Mouse (Mus musculus): Measurements from ENCODE around the gene Cplx3. TPM values are rescaled to one million over a fixed set of nuclear protein-coding genes. Genes with fewer than 3 reads are reported as not detected.

Gene Cplx3
- polyA plus RNA-seq, 1 experiment: 0.47 TPM

GRCm38 (mm10) chr9:57637741-57638322 is 31.8 kb upstream of the Cplx3 start:
- TF ChIP-seq CTCF (conservative IDR thresholded peaks at IDR 0.05; ENCODE audit: insufficient read depth, insufficient read length, low read depth, low read length): no peak
- TF ChIP-seq POLR2A (IDR thresholded peaks at IDR 0.05; ENCODE audit: low read depth, low read length): no peak
- no peaks in the 10 kb centered on the region for H3K27me3 ChIP-seq (replicated peaks; ENCODE audit: control insufficient read depth, insufficient read depth, low read length)
- DNase-seq: peak; percentile 80
- H3K4me3 ChIP-seq (ENCODE audit: insufficient read depth, low read depth, low read length): no peak overlapping the region
- no peaks in the 10 kb centered on the region for H3K36me3 ChIP-seq (ENCODE audit: control insufficient read depth, insufficient read depth, low read length)
- 3% methylated on average over 6 of the region's 6 CpGs for WGBS
- H3K27ac ChIP-seq (ENCODE audit: insufficient read depth, low read depth, low read length): peak overlapping the region; percentile 70
- peaks cover 47% of the 10 kb centered on the region for H3K4me1 ChIP-seq (ENCODE audit: control insufficient read depth, insufficient read depth, low read length)

- Histone ChIP-seq H3K36me3 (ENCODE audit: control insufficient read depth, insufficient read depth, low read length) (no peaks in the 10 kb centered on the region), H3K27ac (ENCODE audit: insufficient read depth, low read depth, low read length) (peak overlapping the region; percentile 52), H3K27me3 (replicated peaks; ENCODE audit: control insufficient read depth, insufficient read depth, low read length) (no peaks in the 10 kb centered on the region), H3K4me3 (ENCODE audit: insufficient read depth, low read depth, low read length) (no peak overlapping the region), H3K4me1 (ENCODE audit: control insufficient read depth, insufficient read depth, low read length) (peaks cover 45% of the 10 kb centered on the region)
- WGBS: 39% methylated on average over 3 of the region's 3 CpGs
- DNase-seq: no peak
- TF ChIP-seq CTCF (conservative IDR thresholded peaks at IDR 0.05; ENCODE audit: insufficient read depth, insufficient read length, low read depth, low read length): no peak
- TF ChIP-seq POLR2A (IDR thresholded peaks at IDR 0.05; ENCODE audit: low read depth, low read length): no peak
Observed at GRCm38 (mm10) chr9:57637272-57637671, 31.2 kb upstream of the Cplx3 start.

- Histone ChIP-seq H3K27me3 (replicated peaks; ENCODE audit: control insufficient read depth, insufficient read depth, low read length) (no peaks in the 10 kb centered on the region), H3K4me1 (ENCODE audit: control insufficient read depth, insufficient read depth, low read length) (peaks cover 17% of the 10 kb centered on the region), H3K4me3 (ENCODE audit: insufficient read depth, low read depth, low read length) (no peak overlapping the region), H3K27ac (ENCODE audit: insufficient read depth, low read depth, low read length) (no peak overlapping the region), H3K36me3 (ENCODE audit: control insufficient read depth, insufficient read depth, low read length) (no peaks in the 10 kb centered on the region)
- 58% methylated on average over 4 of the region's 4 CpGs for WGBS
- TF ChIP-seq CTCF (conservative IDR thresholded peaks at IDR 0.05; ENCODE audit: insufficient read depth, insufficient read length, low read depth, low read length) (no peak), POLR2A (IDR thresholded peaks at IDR 0.05; ENCODE audit: low read depth, low read length) (no peak)
- no peak for DNase-seq
Observed at GRCm38 (mm10) chr9:57633481-57634024, 27.5 kb upstream of the Cplx3 start.

GRCm38 (mm10) chr9:57629118-57629874 is 23.2 kb upstream of the Cplx3 start:
- peak; percentile 72 for DNase-seq
- 59% methylated on average over 14 of the region's 14 CpGs for WGBS
- TF ChIP-seq POLR2A (IDR thresholded peaks at IDR 0.05; ENCODE audit: low read depth, low read length) (no peak), CTCF (conservative IDR thresholded peaks at IDR 0.05; ENCODE audit: insufficient read depth, insufficient read length, low read depth, low read length) (peak; percentile 97)
- Histone ChIP-seq H3K4me3 (ENCODE audit: insufficient read depth, low read depth, low read length) (no peak overlapping the region), H3K27ac (ENCODE audit: insufficient read depth, low read depth, low read length) (no peak overlapping the region), H3K4me1 (ENCODE audit: control insufficient read depth, insufficient read depth, low read length) (no peaks in the 10 kb centered on the region), H3K36me3 (ENCODE audit: control insufficient read depth, insufficient read depth, low read length) (peaks cover 2% of the 10 kb centered on the region; the same call in 1 of the 2 replicates), H3K27me3 (replicated peaks; ENCODE audit: control insufficient read depth, insufficient read depth, low read length) (no peaks in the 10 kb centered on the region)

GRCm38 (mm10) chr9:57628717-57629116 is 22.6 kb upstream of the Cplx3 start:
- Histone ChIP-seq H3K4me1 (ENCODE audit: control insufficient read depth, insufficient read depth, low read length) (no peaks in the 10 kb centered on the region), H3K27ac (ENCODE audit: insufficient read depth, low read depth, low read length) (no peak overlapping the region), H3K36me3 (ENCODE audit: control insufficient read depth, insufficient read depth, low read length) (peaks cover 2% of the 10 kb centered on the region; the same call in 1 of the 2 replicates), H3K4me3 (ENCODE audit: insufficient read depth, low read depth, low read length) (no peak overlapping the region), H3K27me3 (replicated peaks; ENCODE audit: control insufficient read depth, insufficient read depth, low read length) (no peaks in the 10 kb centered on the region)
- TF ChIP-seq CTCF (conservative IDR thresholded peaks at IDR 0.05; ENCODE audit: insufficient read depth, insufficient read length, low read depth, low read length) (no peak), POLR2A (IDR thresholded peaks at IDR 0.05; ENCODE audit: low read depth, low read length) (no peak)
- 90% methylated on average over 12 of the region's 12 CpGs for WGBS
- DNase-seq: no peak

- peaks cover 2% of the 10 kb centered on the region; the same call in 1 of the 2 replicates for H3K36me3 ChIP-seq (ENCODE audit: control insufficient read depth, insufficient read depth, low read length)
- 89% methylated on average over 11 of the region's 11 CpGs for WGBS
- H3K4me1 ChIP-seq (ENCODE audit: control insufficient read depth, insufficient read depth, low read length): no peaks in the 10 kb centered on the region
- no peak for DNase-seq
- no peak overlapping the region for H3K27ac ChIP-seq (ENCODE audit: insufficient read depth, low read depth, low read length)
- H3K27me3 ChIP-seq (replicated peaks; ENCODE audit: control insufficient read depth, insufficient read depth, low read length): no peaks in the 10 kb centered on the region
- H3K4me3 ChIP-seq (ENCODE audit: insufficient read depth, low read depth, low read length): no peak overlapping the region
- TF ChIP-seq POLR2A (IDR thresholded peaks at IDR 0.05; ENCODE audit: low read depth, low read length) (no peak), CTCF (conservative IDR thresholded peaks at IDR 0.05; ENCODE audit: insufficient read depth, insufficient read length, low read depth, low read length) (no peak)
Observed at GRCm38 (mm10) chr9:57627892-57628291, 21.8 kb upstream of the Cplx3 start.

- Histone ChIP-seq H3K27me3 (replicated peaks; ENCODE audit: control insufficient read depth, insufficient read depth, low read length) (no peaks in the 10 kb centered on the region), H3K36me3 (ENCODE audit: control insufficient read depth, insufficient read depth, low read length) (peaks cover 2% of the 10 kb centered on the region; the same call in 1 of the 2 replicates), H3K4me1 (ENCODE audit: control insufficient read depth, insufficient read depth, low read length) (no peaks in the 10 kb centered on the region), H3K4me3 (ENCODE audit: insufficient read depth, low read depth, low read length) (no peak overlapping the region), H3K27ac (ENCODE audit: insufficient read depth, low read depth, low read length) (no peak overlapping the region)
- TF ChIP-seq POLR2A (IDR thresholded peaks at IDR 0.05; ENCODE audit: low read depth, low read length) (no peak), CTCF (conservative IDR thresholded peaks at IDR 0.05; ENCODE audit: insufficient read depth, insufficient read length, low read depth, low read length) (no peak)
- 82% methylated on average over 17 of the region's 17 CpGs for WGBS
- DNase-seq: no peak
Observed at GRCm38 (mm10) chr9:57627191-57627590, 21.1 kb upstream of the Cplx3 start.
